ENCODE assay signal across 8 mouse cellular contexts in the genomic region with DNA sequence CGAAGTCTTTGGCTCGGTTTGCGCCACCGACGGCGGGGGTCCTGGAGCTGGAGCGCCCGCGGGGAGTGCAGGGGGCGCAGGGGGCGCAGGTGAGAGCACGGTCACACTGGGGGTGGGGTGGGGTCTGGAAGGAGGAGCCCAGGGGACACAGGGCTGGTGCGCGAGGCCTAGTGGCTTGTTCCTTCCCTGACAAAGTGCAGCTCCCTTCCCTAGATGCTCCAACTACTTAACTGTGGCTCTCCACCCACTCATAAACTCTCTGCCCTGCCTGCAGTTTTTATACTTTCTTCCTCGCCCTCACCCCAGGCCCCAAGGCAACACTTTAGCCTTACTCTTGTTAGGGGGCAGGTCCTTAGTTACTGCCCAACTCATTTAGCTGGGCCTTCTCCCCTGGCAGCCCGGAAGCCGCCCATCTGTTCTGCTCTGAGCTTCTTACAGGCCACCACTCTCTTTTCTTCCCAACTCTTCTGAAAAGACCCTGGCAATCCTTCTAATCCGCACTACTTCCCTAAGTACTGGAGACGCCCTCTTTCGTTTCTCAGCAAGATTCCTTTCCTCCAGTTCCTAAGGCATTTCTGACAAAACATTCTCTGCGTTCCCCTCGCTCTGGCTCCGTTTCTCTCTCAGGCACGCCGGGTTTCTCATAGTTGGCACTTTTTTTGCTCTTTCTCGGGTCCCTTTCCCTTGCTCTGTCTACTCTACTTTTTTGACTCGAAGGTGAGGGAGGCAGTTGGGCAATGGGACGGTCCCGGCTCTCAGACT. TPM values are rescaled to one million over a fixed set of nuclear protein-coding genes. Genes with fewer than 3 reads are reported as not detected.
DNase-seq lines count a peak whose midpoint lies in the region; ATAC-seq and TF ChIP-seq lines count a peak whose summit lies in the region.

No protein-coding gene starts in this region.

- TF ChIP-seq CTCF in layer of hippocampus, adult 2 months (conservative IDR thresholded peaks at IDR 0.05) = no peak

- H3K9ac ChIP-seq in midbrain, embryonic 16.5 days (ENCODE audit: low read depth, low read length) = no peak overlapping the region

- DNase-seq in layer of hippocampus, adult 2 months (ENCODE audit: low spot score in 2 of 2) = no peak
- no peak for DNase-seq in layer of hippocampus, adult 11-12 months (ENCODE audit: low spot score)
- no peak for DNase-seq in embryonic facial prominence, embryonic 10.5 days (ENCODE audit: low spot score)
- peak; percentile 11 for DNase-seq in heart, postnatal 4 days
- no peak for DNase-seq in B cell, adult 2 months
- DNase-seq in thymus, postnatal 0 days (ENCODE audit: low spot score) = no peak
- DNase-seq in right cerebral cortex, postnatal 36 days (ENCODE audit: low spot score in 2 of 2) = no peak

- ATAC-seq in midbrain, embryonic 16.5 days = no peak

- H3K4me2 ChIP-seq in midbrain, embryonic 16.5 days (ENCODE audit: low read length) = peak overlapping the region; percentile 32

- H3K9me3 ChIP-seq in embryonic facial prominence, embryonic 10.5 days = peaks cover 3% of the 10 kb centered on the region; the same call in 1 of the 2 replicates
- H3K9me3 ChIP-seq in midbrain, embryonic 16.5 days (replicated peaks; ENCODE audit: control insufficient read depth, low read length, poor library complexity, severe bottlenecking) = no peaks in the 10 kb centered on the region

- peak overlapping the region; percentile 36 for H3K4me3 ChIP-seq in layer of hippocampus, adult 2 months
- peak overlapping the region; percentile 60 for H3K4me3 ChIP-seq in embryonic facial prominence, embryonic 10.5 days
- peak overlapping the region; percentile 16; the same call in 1 of the 2 replicates for H3K4me3 ChIP-seq in midbrain, embryonic 16.5 days (ENCODE audit: low read depth, low read length)

- 1% methylated on average over 29 of the region's 29 CpGs for WGBS in embryonic facial prominence, embryonic 10.5 days
- WGBS in midbrain, embryonic 16.5 days = 3% methylated on average over 28 of the region's 29 CpGs

- no peaks in the 10 kb centered on the region for H3K36me3 ChIP-seq in embryonic facial prominence, embryonic 10.5 days (replicated peaks)
- H3K36me3 ChIP-seq in midbrain, embryonic 16.5 days (ENCODE audit: control insufficient read depth, insufficient read depth, low read length) = no peaks in the 10 kb centered on the region

- peaks cover 100% of the 10 kb centered on the region for H3K27me3 ChIP-seq in embryonic facial prominence, embryonic 10.5 days (replicated peaks; ENCODE audit: low read depth, poor library complexity, severe bottlenecking)
- H3K27me3 ChIP-seq in midbrain, embryonic 16.5 days (ENCODE audit: control insufficient read depth, insufficient read depth, low read depth, low read length) = peaks cover 66% of the 10 kb centered on the region

- H3K27ac ChIP-seq in layer of hippocampus, adult 2 months = peak overlapping the region; percentile 69
- H3K27ac ChIP-seq in embryonic facial prominence, embryonic 10.5 days (replicated peaks) = peak overlapping the region; percentile 72
- 0 out of 2 replicates have a peak overlapping the region, but pooled peaks have one; percentile 10 for H3K27ac ChIP-seq in midbrain, embryonic 16.5 days (ENCODE audit: low read length)

- peaks cover 55% of the 10 kb centered on the region for H3K4me1 ChIP-seq in embryonic facial prominence, embryonic 10.5 days
- H3K4me1 ChIP-seq in midbrain, embryonic 16.5 days (ENCODE audit: control insufficient read depth, insufficient read depth, low read length) = peaks cover 17% of the 10 kb centered on the region

RNA-seq across cellular contexts. Expression of a gene that starts 2.6 kb away (rescaled TPM):
- 1 to 10 TPM; 3.5 to 4.4 TPM for total RNA-seq in layer of hippocampus, adult 2 months (2021)
- 0.75 and 0.87 TPM in 2 replicates for polyA plus RNA-seq in embryonic facial prominence, embryonic 10.5 days (2016; fragmentation: Nextera tagmentation; extraction: Ambion mirVana)
- under 1 TPM; 0.41 to 0.55 TPM for total RNA-seq in heart, postnatal 4 days (2021)
- polyA plus RNA-seq in midbrain, embryonic 16.5 days (2015; fragmentation: Nextera tagmentation; extraction: Ambion mirVana) = 0.44 and 0.67 TPM in 2 replicates
- 0.06 TPM in 1 of 2 replicates, not detected in the other for polyA plus RNA-seq in thymus, postnatal 0 days (2015; fragmentation: Nextera tagmentation; extraction: Ambion mirVana)

Comparison
In these comparisons a context has a peak if more than half of its experiments do, and no peak if none do; other contexts are left out.
1. H3K27ac ChIP-seq: peak in every context shown above with its lines; median percentile 72 in embryonic facial prominence, embryonic 10.5 days; 69 in layer of hippocampus, adult 2 months; 10 in midbrain, embryonic 16.5 days.